Mouse (Mus musculus) ovary, postnatal 10 days (tissue): ENCODE results near the gene Fpr2.
"Not testable (repeated sequence)": the region's sequence is repeated elsewhere in the genome, so short reads cannot be mapped to it uniquely, and the experiment has no call there.

ENCODE experiments used
- DNase-seq: peaks from one replicate; pipeline ENCODE4 v3.0.0; 2022; ENCODE audit warnings: low spot score

The Fpr2 gene

DNA sequence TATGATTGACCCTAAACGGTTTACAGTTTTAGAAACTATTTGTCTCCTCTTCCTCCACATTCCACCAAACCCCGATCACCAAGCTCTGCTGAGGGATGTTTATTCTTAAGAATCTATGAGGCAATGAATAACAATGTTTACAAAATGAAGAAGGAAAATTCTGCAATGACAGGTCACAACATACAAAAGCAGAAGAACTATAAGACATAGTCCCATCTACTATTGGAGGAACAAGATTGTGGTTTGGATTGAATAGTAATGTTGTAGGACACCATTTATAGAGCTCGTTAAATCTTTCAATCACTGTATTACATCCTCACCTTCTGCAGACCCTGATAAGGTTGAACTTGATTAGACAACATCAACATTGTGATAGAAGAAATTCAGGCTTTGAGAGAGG is 5.0 kb upstream of the Fpr2 start:
- DNase-seq = no peak

DNA sequence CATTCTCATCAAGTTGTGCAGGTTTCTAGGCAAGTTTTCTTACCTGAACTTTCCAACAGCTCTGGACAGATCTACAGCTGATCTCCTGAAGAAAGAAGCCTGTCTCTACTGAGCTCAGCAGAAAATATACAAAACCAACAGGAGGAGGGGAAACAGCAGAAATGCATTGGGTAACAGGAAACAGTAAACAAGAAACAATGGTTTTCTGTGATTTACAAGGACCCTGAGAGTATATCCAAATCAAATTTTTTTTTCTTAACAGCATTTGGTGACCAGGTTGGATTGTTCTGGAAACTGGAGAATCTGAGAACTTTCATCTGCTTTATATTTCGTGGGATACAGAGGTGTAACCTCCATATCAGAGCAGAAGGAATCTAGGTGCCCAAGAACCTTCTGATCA is 3.8 kb upstream of the Fpr2 start, which contains the start of gene Fpr1:
Gene Fpr1, minus strand, starts transcription at position 101 of the 400 bp plus-strand sequence.
- no peak for DNase-seq

DNA sequence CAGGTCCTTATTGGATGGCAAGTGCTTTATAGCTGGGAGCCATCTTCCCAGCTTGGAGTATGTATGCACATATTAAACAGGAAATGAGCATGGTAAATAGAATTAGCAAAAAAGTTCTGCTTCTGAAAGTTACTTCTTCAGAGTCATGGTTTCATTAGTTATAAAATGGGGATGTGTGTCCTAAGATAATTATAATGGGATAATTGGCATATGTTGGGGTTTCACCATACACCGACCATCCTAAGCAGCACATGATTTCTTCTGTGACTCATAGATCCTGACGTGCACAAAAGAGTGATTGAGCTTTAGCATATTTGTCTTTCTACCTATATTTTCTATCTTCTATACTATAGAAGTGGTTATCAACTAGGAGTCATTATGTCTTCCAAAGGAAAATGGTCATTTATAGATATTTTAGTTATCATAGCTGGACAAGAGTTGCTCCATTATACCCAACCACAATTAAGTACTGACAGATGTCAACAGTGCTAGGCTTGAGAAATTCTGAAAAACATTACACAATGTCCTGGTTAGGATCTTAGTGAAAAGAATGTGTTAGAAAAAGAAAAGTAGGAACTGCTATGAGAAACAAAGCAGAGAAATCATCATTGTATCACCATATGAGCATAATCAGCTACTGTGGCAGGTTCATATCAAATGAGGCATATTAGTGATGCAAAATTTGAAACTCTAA is 2.3 kb downstream of the Fpr2 start:
- no peak for DNase-seq

DNA sequence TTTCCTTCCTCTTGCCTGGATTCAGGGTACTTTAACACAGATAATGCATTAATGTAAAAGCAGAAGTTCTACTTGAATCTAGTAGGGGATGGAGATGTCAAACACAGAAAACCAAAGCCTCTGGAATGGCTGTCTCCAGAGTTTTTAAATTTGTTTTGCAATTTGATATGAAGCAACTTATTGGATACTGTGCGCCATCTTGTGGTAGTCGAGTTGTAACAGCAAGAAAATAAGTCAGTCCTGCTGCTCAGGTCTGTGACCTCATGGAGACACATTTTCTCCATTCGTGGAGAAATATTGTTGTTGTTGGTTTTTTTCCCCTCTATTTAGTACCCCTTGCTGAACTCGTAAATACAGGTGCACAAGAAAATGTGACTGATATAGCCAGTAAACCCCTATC is 8.4 kb downstream of the Fpr2 start:
- DNase-seq = no peak

DNA sequence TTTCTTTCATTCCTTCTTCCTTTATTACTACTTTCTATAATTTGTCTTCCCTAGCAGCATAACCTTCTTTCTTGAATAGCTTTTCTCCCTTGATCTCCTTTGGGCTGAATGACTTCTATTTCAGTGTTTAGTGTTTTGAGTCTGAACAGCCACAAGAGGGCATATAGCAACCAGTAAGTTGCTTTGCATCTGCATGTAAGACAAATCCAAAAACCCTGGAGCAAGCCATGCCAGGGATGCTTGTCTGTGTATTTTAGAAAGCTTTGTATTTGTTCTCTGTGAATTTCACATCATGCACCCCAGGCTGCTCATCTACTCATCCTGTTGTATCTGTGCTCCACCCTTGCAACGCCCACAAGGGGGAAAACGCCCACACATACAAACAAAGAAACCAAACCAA is 11.6 kb downstream of the Fpr2 start:
- no peak for DNase-seq

DNA sequence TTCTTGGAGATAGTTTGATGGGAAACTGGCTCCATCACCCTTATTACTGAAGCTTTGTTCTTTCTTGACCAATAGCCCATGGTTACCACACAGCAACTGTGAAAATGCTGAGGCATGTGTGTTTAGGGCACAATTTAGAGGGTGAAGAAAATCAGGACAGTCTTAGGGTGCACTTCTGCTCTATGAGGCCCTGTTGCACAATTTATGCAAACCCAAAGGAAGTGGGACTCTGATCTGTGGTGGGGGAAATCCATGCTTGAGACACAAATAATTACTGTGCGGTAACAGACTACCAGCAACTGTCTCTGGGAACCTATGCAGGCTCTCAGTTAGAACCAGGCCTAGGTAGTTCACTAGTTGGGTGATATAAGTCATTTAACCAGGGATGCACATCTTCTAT is 13.1 kb downstream of the Fpr2 start:
- no peak for DNase-seq

DNA sequence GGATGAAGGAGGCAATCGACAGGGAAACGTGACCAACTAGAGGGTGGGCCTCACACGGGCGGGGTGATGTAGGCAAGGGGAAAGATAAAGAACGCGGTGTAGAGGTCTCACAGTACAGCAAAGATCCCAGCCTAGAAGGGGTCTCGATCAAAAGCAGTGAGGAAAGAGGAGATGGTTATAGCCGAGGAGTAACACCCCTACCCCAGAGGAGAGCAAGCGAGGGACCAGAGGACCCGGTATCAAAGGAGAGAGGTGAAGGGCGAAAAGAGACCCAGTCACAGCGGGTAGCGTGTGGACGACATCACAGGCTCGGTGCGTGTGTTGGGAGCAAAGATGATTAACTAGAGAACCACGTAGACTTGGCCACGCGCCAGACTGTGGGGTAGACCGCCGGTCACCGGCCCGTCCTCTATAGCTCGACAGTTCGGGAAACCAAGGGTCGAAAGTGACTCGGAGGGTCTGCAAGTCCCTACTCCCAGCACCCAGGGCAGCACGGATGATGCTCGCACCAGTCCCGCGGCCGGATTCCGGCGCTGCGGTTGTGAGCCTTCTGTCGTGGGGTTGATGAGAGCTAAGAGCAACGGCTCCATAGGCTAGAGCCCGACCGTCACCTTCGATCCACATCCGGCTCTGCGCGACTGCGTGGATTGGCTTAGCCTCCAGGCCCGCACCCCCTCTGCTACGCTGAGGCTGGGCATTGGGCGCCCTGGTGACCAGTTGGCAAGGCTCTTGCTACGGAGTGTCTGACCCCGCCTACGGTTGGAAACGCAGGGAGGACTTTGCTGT is 22.2 kb downstream of the Fpr2 start:
- peak; percentile 54 for DNase-seq

DNA sequence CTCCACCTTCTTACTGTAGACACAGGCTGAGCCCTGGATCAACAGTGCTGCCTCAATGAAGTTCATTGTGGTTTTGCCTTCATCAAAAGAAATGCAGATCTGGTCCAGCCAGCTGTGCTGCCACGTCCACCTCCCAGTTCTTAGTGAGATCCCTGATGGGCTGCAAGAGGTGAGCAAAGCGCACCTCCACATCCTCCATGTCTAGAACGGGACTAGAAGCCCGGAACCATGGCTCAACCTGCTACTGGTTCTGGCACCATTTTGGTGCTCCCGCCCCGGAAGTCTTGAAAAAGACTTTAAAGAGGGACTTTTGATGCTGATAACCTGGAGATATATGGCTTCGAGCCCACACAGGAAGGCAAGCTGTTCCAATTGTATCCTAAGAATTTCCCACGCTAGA is 25.0 kb downstream of the Fpr2 start:
- not testable (repeated sequence) for DNase-seq

DNA sequence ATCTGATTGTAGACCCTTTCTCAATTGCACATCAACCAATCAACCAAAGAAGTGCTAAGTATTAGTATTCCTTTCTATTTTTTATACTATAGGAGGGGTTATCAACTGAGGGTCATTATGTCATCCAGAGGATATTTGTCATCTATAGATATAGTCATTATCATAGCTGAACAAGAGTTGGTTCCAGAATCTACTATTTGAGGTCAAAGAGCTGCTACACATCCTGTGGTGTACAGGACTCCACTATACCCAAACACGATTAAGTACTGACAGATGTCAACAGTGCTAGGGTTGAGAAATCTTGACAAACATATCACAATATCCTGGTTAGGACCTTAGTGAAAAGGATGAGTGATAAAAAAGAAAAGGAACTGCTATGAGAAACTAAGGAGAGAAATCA is 29.8 kb downstream of the Fpr2 start:
- DNase-seq = no peak

DNA sequence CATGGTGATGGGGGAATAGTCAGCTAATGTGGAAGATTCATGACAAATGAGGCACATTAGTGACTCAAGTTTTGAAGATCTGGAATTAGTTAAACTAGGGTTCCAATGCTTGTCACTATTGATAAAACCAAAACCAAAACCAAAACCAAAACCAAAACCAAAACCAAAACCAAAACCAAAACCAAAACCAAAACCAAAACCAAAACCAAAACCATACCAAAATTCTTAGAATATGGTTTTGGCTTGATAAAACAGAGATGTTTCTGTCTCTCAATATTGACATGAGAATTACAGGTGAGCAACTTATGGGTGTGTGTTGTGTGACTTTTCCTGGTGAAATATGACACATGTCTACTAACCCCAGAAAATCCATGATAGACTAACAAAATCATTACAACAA is 30.2 kb downstream of the Fpr2 start:
- no peak for DNase-seq
